Mouse (Mus musculus) heart, embryonic 13.5 days (tissue): ENCODE measurements around the gene Fam185a. TPM values are rescaled to one million over a fixed set of nuclear protein-coding genes. Genes with fewer than 3 reads are reported as not detected.

ENCODE experiments used
- ATAC-seq: fragments of 200-750 bp; cut with Nextera tagmentation; 2 replicates; pipeline ENCODE4 v1.8.0; 2017; ENCODE audit warnings: moderate TSS enrichment; ENCODE audit not compliant: insufficient number of reproducible peaks, low FRiP score, low TSS enrichment; ENCODE audit errors: extremely low read depth
- H3K27ac ChIP-seq: fragments of 300-500 bp; sonication (generic); replicated peaks from 2 replicates; pipeline ENCODE4 v1.5.1; 2015; ENCODE audit warnings: moderate library complexity, mild to moderate bottlenecking, inconsistent platforms
- H3K27me3 ChIP-seq: fragments of 300-500 bp; sonication (generic); replicated peaks from 2 replicates; pipeline ENCODE4 v1.6.1; 2015; ENCODE audit warnings: mild to moderate bottlenecking, inconsistent platforms
- H3K36me3 ChIP-seq: fragments of 300-500 bp; sonication (generic); 2 replicates; pipeline ENCODE4 v1.6.1; 2015; ENCODE audit warnings: mild to moderate bottlenecking, inconsistent platforms
- H3K4me1 ChIP-seq: fragments of 300-500 bp; sonication (generic); 2 replicates; pipeline ENCODE4 v1.6.1; 2015; ENCODE audit warnings: inconsistent platforms
- H3K4me2 ChIP-seq: fragments of 300-500 bp; sonication (generic); 2 replicates; pipeline ENCODE4 v1.6.1; 2015; ENCODE audit warnings: inconsistent platforms, mild to moderate bottlenecking, moderate library complexity
- H3K4me3 ChIP-seq: fragments of 300-500 bp; sonication (generic); 2 replicates; pipeline ENCODE4 v1.5.1; 2015; ENCODE audit warnings: moderate library complexity, mild to moderate bottlenecking, inconsistent platforms
- H3K9ac ChIP-seq: fragments of 300-500 bp; sonication (generic); 2 replicates; pipeline ENCODE4 v1.6.1; 2015; ENCODE audit warnings: inconsistent platforms, mild to moderate bottlenecking, moderate library complexity
- H3K9me3 ChIP-seq: fragments of 300-500 bp; sonication (generic); 2 replicates; pipeline ENCODE4 v1.6.1; 2016; ENCODE audit warnings: inconsistent platforms
- WGBS: fragments of 180-500 bp; shearing (Covaris S2); methylation state at CpG from one replicate; pipeline ENCODE4 v1.1.7; 2015; ENCODE audit warnings: mixed read lengths; 5-methylcytosine and 5-hydroxymethylcytosine counted together
- polyA plus RNA-seq: library from polyadenylated mRNA; unstranded; fragments of >200 nt; fragmentation: Nextera tagmentation; extraction: Ambion mirVana; gene quantifications from 2 replicates; pipeline ENCODE4 v1.2.1, GENCODE M21; 2015

Gene Fam185a
- 7.3 and 7.7 TPM in 2 replicates for polyA plus RNA-seq

DNA sequence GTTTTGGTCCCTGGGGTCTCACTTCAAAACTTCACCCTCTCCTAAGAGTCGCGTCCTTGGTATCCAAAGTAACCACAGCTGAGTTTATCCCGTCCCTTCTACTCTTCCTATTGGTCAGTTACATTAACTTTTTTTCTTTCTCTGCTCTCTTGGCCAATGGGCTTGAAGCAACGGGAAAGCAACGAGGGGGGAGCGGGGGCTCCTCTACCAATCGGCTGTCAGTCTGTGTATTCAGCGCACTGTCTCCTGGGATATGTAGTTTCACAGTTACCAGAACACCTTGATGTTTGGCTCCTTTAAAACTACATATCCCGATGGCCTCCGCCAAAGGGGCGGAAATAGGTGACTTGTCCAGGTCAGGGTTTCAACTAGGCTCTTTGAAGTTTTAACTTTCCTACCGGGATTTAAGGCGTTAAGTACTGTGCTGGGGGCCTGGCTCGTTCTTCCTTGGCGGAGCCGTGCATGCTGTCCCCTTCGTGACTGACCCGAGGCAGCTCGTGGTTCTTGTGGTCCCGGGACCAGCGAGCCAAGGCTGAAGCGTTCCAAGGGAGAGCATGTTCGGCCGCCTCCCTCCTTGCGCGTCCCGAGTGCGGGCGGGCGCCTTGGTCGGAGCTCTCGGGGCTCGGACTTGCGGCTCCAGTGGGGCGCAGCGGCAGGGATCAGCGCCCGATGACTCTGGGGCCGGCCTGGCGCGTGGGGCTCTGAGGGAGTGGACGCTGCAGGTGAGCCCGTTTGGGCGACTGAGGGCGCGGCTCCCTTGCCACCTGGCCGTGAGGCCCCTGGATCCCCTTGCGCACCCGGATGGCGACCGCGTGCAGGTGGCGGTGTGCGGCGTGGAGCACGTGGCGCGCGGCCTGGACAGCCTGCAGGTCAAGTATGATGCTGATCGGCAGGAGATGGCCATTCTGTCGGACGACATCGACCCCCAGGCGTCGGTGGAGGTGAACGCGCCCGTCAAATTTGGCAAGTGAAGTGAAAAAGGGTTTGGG is at the start of gene Fam185a, which contains the start of gene Ccdc146:
Fam185a (plus strand) TSS at position 345 of the 989 bp plus-strand sequence.
Ccdc146 (minus strand) TSS at position 64 of the 989 bp plus-strand sequence.
- Histone ChIP-seq H3K4me3 (peak within 1 kb of the TSS; percentile 93), H3K36me3 (no peaks in the 10 kb centered on the region), H3K4me2 (peak within 1 kb of the TSS; percentile 92), H3K9me3 (no peaks in the 10 kb centered on the region), H3K4me1 (peaks cover 18% of the 10 kb centered on the region), H3K9ac (peak within 1 kb of the TSS; percentile 92), H3K27me3 (no peaks in the 10 kb centered on the region; the same call in 1 of the 2 replicates), H3K27ac (peak within 1 kb of the TSS; percentile 64)
- peak; percentile 99 for ATAC-seq
- WGBS = under 1% methylated on average over 68 of the region's 68 CpGs

DNA sequence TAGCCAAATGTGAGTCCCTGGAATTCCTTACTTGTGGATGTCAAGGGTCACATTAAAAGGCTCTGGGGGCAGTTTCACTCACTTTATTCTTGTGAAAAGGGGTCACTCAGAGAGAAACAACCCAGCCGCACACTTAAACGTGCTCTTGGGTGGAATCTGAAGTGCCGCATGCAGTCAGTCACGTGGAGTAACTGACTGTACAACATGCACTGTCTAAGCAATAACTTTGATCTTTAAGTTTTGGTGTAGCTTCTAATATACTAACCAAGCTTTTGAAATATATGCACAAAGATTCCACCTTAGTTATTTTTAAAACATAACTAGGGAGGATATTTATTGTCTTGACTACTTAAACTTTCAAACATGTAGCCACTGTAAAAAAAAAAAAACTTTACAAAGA is 47.8 kb upstream of the Fam185a start:
- Histone ChIP-seq H3K9ac (no peak overlapping the region), H3K4me1 (peaks cover 21% of the 10 kb centered on the region), H3K27me3 (no peaks in the 10 kb centered on the region), H3K27ac (no peak overlapping the region), H3K36me3 (no peaks in the 10 kb centered on the region; the same call in 1 of the 2 replicates), H3K9me3 (no peaks in the 10 kb centered on the region), H3K4me2 (no peak overlapping the region), H3K4me3 (no peak overlapping the region)
- WGBS = 65% methylated on average over 4 of the region's 4 CpGs
- ATAC-seq = no peak

DNA sequence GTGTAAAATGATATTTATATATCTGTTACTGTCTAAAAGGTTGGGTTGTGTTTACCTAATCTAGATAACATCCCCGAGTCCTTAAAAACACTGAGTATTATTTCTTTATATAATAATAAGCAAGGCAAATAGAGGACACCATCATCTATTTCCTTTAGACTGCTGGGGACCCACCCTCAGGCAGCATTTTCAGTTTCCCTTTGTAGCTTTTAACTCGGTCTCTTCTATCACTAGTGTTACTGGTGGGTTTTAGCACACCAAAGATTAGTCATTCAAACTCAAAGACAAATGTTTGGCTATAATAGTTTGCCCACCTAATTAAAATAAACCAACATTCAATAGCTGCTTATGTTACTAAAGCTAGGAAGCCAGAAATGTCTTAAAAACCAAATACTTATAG is 46.4 kb upstream of the Fam185a start:
- no peak for ATAC-seq
- 67% methylated on average over 2 of the region's 2 CpGs for WGBS
- Histone ChIP-seq H3K36me3 (no peaks in the 10 kb centered on the region; the same call in 1 of the 2 replicates), H3K4me1 (peaks cover 33% of the 10 kb centered on the region), H3K4me3 (no peak overlapping the region), H3K9ac (no peak overlapping the region), H3K27ac (no peak overlapping the region), H3K27me3 (no peaks in the 10 kb centered on the region), H3K4me2 (no peak overlapping the region), H3K9me3 (no peaks in the 10 kb centered on the region)

DNA sequence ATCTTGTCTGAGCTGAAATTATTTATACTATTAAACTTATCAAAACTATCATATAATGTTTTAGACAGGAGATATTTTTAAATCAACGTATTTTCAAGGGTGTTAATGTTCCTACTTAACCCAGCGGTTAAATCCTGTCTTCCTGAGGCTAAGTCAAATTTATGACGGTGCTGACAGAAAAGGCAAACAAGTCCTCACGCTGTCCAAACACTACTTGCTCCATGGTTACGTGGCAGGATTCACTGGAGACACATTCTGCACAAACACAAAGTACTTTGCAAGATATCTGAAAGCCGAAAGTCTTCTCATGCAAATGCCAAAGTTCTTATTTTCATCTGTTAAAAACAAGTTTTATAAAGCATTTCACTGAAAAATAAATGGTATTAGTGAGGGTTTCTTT is 42.8 kb upstream of the Fam185a start:
- Histone ChIP-seq H3K27me3 (no peaks in the 10 kb centered on the region), H3K4me3 (no peak overlapping the region), H3K27ac (no peak overlapping the region), H3K4me1 (peaks cover 32% of the 10 kb centered on the region), H3K4me2 (no peak overlapping the region), H3K36me3 (no peaks in the 10 kb centered on the region), H3K9me3 (no peaks in the 10 kb centered on the region), H3K9ac (no peak overlapping the region)
- no peak for ATAC-seq
- WGBS = 54% methylated on average over 6 of the region's 6 CpGs

DNA sequence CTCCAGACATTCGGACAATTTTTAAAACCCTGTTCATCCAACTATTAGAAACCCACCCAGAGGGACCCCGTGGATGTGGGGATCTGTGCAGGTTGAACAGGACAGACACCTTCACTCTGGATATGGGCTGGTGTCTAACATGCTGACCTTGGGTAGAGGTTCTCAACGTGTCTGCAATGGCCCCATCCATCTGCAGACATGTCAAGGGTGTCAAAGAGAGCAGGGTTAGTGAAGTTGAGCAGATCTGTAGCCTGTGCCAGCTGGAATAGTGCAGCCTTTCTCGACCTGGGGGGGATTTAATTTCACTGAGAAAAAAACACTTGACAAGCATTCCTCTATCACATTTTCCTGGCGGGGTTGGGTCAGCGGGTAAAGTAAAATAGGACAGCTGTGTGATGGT is 42.1 kb upstream of the Fam185a start:
- peaks cover 32% of the 10 kb centered on the region for H3K4me1 ChIP-seq
- H3K4me2 ChIP-seq = no peak overlapping the region
- H3K9ac ChIP-seq = no peak overlapping the region
- WGBS = 45% methylated on average over 6 of the region's 6 CpGs
- no peaks in the 10 kb centered on the region for H3K27me3 ChIP-seq
- H3K27ac ChIP-seq = peak overlapping the region; percentile 40
- no peaks in the 10 kb centered on the region for H3K36me3 ChIP-seq
- no peak overlapping the region for H3K4me3 ChIP-seq
- ATAC-seq = no peak
- no peaks in the 10 kb centered on the region for H3K9me3 ChIP-seq

DNA sequence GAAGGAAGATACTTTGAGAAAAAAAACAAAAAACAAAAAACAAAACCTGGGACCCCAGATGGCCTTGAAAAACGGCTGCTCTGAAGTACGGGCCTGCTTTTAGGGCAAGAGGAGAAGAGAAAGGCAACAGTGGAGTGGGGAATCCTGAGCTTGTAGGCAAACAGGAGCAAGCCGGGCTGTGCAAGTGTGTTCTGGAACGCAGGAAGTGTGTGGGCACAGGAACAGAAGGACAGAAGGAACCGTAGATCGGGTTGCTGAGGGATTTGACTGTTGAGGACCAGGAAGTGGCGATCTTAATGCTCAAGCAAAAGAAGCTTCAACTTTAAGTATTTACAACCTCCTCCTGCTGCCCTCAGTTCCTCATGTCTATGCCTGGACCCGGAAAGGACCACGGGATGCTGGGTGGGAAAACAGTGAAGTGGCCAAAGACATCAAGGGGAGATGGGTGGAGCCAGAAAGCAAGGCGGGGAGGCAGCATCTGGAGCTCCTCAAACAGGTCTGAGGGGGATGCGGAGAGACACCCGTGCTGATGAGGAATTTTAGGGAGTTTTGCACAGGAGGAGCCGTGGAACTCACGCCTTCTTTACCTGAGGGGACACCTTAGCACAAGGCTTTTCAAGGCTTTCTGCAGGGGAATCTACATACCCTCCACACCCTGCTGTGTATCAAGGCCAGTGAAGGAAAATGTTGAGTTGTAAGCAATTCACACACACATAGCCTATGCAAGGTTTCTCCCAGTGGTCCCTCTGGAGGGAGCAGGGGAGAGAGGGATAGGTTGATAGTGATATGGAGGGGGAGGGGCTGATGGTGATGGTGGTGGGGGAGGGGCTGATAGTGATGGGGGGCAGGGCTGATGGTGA is 41.1 kb upstream of the Fam185a start:
- WGBS = 33% methylated on average over 14 of the region's 14 CpGs
- no peaks in the 10 kb centered on the region for H3K36me3 ChIP-seq
- H3K4me3 ChIP-seq = no peak overlapping the region
- H3K9ac ChIP-seq = no peak overlapping the region
- peak overlapping the region; percentile 6 for H3K4me2 ChIP-seq
- no peak; the same call in 1 of the 2 replicates for ATAC-seq
- H3K4me1 ChIP-seq = peaks cover 32% of the 10 kb centered on the region
- H3K27ac ChIP-seq = peak overlapping the region; percentile 40
- H3K27me3 ChIP-seq = no peaks in the 10 kb centered on the region
- H3K9me3 ChIP-seq = no peaks in the 10 kb centered on the region

DNA sequence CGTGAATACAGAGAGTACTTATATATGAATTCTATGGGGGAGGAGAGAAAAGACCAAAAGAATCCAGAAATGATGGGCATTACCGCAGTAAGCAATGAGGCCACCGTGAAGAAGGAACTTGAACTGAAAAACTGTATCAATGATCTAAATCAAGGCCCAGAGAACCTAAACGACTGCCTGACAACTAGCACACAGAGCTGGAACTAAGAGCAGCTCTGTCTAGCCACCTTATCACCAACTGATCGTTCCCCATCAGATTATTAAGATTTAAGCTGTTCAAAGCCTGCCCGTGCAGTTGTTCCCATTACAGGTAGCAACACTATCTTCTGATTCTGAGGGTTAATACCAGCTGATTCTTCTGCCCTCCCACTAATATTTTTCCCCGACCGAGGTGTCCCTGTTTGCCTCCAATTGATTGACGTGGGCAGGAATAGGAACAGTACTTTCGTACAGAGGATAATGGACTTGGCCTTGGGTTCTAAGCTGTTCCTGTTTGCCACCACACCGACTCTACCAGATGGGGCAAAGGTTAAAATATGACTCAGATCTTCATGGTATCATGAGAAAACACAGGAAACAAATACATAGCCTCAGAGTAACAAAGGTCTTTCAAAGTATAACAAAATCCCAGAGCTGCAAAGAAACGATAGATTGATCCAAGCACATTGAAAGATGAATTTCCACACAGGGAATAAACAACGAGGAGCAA is 40.4 kb upstream of the Fam185a start:
- Histone ChIP-seq H3K4me2 (no peak overlapping the region), H3K9me3 (no peaks in the 10 kb centered on the region), H3K9ac (no peak overlapping the region), H3K27me3 (no peaks in the 10 kb centered on the region), H3K36me3 (no peaks in the 10 kb centered on the region), H3K4me3 (no peak overlapping the region), H3K27ac (no peak overlapping the region), H3K4me1 (peaks cover 26% of the 10 kb centered on the region)
- no peak for ATAC-seq
- WGBS = 70% methylated on average over 13 of the region's 13 CpGs

DNA sequence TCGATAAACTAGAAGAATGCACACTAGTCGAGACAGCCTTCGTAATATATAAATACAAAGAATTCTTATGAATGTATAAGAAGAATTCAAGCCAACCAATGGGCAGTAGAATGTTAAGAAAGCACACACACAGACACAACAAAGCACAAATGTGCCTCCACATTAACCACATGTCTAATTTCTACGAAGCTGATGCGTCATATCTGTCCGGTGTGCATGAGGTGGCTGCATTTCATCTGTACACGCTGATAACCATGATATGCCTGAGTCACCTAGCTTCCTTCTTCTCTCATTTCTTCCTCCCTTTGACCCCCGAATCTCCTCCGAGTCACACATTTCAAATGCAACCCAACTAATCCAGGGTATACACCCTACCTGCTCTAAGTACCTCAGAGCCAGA is 39.8 kb upstream of the Fam185a start:
- no peaks in the 10 kb centered on the region for H3K36me3 ChIP-seq
- no peaks in the 10 kb centered on the region for H3K27me3 ChIP-seq
- no peak overlapping the region for H3K4me3 ChIP-seq
- WGBS = 83% methylated on average over 9 of the region's 9 CpGs
- no peak overlapping the region for H3K4me2 ChIP-seq
- H3K9ac ChIP-seq = no peak overlapping the region
- no peaks in the 10 kb centered on the region for H3K9me3 ChIP-seq
- H3K4me1 ChIP-seq = peaks cover 23% of the 10 kb centered on the region
- no peak overlapping the region for H3K27ac ChIP-seq
- ATAC-seq = no peak

DNA sequence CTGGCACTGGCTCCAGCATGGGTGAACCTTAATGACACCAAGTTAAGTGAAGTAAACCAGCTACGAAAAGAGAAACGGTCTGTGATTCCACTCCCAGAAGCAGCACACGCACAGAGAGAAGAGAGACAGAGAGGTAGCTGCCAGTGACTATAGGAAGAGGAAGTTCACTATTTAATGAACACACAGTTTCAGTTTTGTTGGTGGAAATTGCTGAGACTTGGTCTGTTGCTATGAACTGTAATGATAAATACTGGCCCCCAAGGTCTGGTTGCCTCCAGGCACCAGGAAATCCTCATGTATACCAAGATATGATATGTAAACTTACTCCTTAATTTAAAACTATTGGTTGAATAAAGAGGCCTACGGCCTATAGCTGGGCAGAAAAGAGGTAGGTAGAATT is 38.3 kb upstream of the Fam185a start:
- H3K4me3 ChIP-seq = no peak overlapping the region
- WGBS = 61% methylated on average over 4 of the region's 4 CpGs

DNA sequence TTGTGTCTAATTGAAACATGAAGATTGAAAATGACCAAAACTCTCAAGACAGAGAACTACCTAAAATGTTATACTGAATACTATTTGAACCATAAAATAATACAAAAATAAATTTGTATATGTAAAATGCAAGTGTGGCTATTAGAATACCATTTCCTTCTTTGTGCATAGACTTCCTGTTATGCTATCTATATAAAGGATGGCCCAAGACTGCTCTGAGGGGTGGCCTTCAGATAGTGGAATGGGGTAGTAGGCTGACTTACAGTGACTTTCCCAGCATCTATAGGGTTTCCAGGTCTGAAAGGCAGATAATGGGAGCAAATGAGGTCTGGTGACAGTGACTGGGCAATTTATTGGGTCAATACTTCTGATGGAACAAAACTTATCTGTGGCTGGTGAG is 37.4 kb upstream of the Fam185a start:
- H3K4me3 ChIP-seq = no peak overlapping the region
- H3K4me2 ChIP-seq = no peak overlapping the region
- no peak for ATAC-seq
- no peaks in the 10 kb centered on the region for H3K27me3 ChIP-seq
- no peaks in the 10 kb centered on the region for H3K36me3 ChIP-seq
- no peak overlapping the region for H3K27ac ChIP-seq
- no peaks in the 10 kb centered on the region for H3K9me3 ChIP-seq
- peaks cover 31% of the 10 kb centered on the region for H3K4me1 ChIP-seq
- H3K9ac ChIP-seq = no peak overlapping the region

More for the DNA sequence above, 38.3 kb upstream of the Fam185a start:
- no peak overlapping the region for H3K27ac ChIP-seq
- H3K9me3 ChIP-seq = no peaks in the 10 kb centered on the region
- no peaks in the 10 kb centered on the region for H3K36me3 ChIP-seq
- no peak for ATAC-seq
- no peak overlapping the region for H3K4me2 ChIP-seq
- no peaks in the 10 kb centered on the region for H3K27me3 ChIP-seq
- H3K9ac ChIP-seq = no peak overlapping the region
- H3K4me1 ChIP-seq = peaks cover 27% of the 10 kb centered on the region

DNA sequence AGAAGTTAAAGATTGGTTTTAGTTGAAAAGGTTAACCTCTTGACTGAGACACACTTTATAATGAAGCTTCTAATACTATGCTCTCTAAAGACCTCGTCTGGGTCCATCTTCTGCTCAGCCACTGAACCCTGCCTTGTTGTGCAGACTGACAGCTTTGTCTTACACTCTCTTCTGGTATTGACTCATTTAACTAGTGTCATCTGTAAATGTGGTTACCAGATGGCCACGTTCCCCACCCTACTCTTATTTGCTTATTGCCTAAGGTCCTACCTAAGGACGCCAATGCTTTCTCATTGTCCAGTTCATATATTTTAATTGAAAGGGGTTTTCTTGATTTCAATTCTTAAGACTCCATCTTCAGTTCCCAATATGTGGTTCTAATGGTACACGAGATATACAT is 35.9 kb upstream of the Fam185a start:
- Histone ChIP-seq H3K4me3 (no peak overlapping the region), H3K27ac (no peak overlapping the region), H3K4me1 (peaks cover 17% of the 10 kb centered on the region), H3K27me3 (no peaks in the 10 kb centered on the region), H3K9ac (no peak overlapping the region), H3K36me3 (no peaks in the 10 kb centered on the region), H3K9me3 (no peaks in the 10 kb centered on the region), H3K4me2 (no peak overlapping the region)
- 83% methylated on average over 4 of the region's 4 CpGs for WGBS
- ATAC-seq = no peak
